Mouse (Mus musculus): ENCODE measurements around the gene Plekha1. TPM values are rescaled to one million over a fixed set of nuclear protein-coding genes. Genes with fewer than 3 reads are reported as not detected.

The Plekha1 gene
- total and polyA plus RNA-seq, 3 experiments, result 0.23 to 8.3 (median 0.36) TPM

- no peaks in the 10 kb centered on the region for H3K36me3 ChIP-seq (replicated peaks in 1 of 2; ENCODE audit: control insufficient read depth in 1 of 2, insufficient read depth in 1 of 2, low read length in 1 of 2)
- TF ChIP-seq JUN (IDR thresholded peaks at IDR 0.05; ENCODE audit: insufficient read depth, low read depth, low read length) (no peak), SIN3A (IDR thresholded peaks at IDR 0.05; ENCODE audit: low read length) (no peak), HCFC1 (IDR thresholded peaks at IDR 0.05; ENCODE audit: low read depth, low read length) (no peak), CHD1 (IDR thresholded peaks at IDR 0.05; ENCODE audit: low read depth, low read length) (no peak), CHD2 (IDR thresholded peaks at IDR 0.05; ENCODE audit: low read length) (no peak)
- peaks cover 52% of the 10 kb centered on the region for H3K27me3 ChIP-seq (replicated peaks)
- peaks cover 0 to 7% of the 10 kb centered on the region in 2 experiments; a peak in 3 of 4 replicates for H3K4me1 ChIP-seq (ENCODE audit: control insufficient read depth in 1 of 2, insufficient read depth in 2 of 2)
- dilution Hi-C loops (cut with MboI; ENCODE audit: extremely low pct_ligation_motif_present, extremely low pct_unique_long_range_greater_than_20kb, low sequenced_read_pairs) (no loop called here), in situ Hi-C loops (cut with MboI; ENCODE audit: low pct_ligation_motif_present, low pct_unique_long_range_greater_than_20kb, low sequenced_read_pairs) (no loop called here)
- no peak overlapping the region for H3K4me2 ChIP-seq (ENCODE audit: insufficient read depth, low read depth, poor library complexity, severe bottlenecking)
- no peaks in the 10 kb centered on the region for H3K9me3 ChIP-seq (replicated peaks; ENCODE audit: low read length)
- H3K27ac ChIP-seq (ENCODE audit: insufficient read depth, low read depth), result no peak overlapping the region
- no peak for DNase-seq (ENCODE audit: extremely low read depth)
- H3K79me2 ChIP-seq (replicated peaks; ENCODE audit: control insufficient read depth, extremely low read depth, insufficient read depth, poor library complexity, severe bottlenecking), result no peaks in the 10 kb centered on the region
- H3K4me3 ChIP-seq (replicated peaks in 1 of 3; ENCODE audit: low read depth in 2 of 3, low read length in 2 of 3, poor library complexity in 1 of 3), result no peak overlapping the region
- no peak overlapping the region for H3K9ac ChIP-seq (ENCODE audit: insufficient read depth, low read depth)
Observed at GRCm38 (mm10) chr7:130837941-130838657, 27.5 kb upstream of the Plekha1 start.

- in situ Hi-C loops (cut with MboI; ENCODE audit: low pct_ligation_motif_present, low pct_unique_long_range_greater_than_20kb, low sequenced_read_pairs), result no loop called here
- no peak for TF ChIP-seq EP300 (IDR thresholded peaks at IDR 0.05; ENCODE audit: low read length)
- no peak for TF ChIP-seq ETS1 (conservative IDR thresholded peaks at IDR 0.05; ENCODE audit: low read depth, low read length)
- no peak for TF ChIP-seq IRF4 (IDR thresholded peaks at IDR 0.05; ENCODE audit: low read depth, low read length)
- TF ChIP-seq MAFK (IDR thresholded peaks at IDR 0.05; ENCODE audit: insufficient replicate concordance, low read length), result no peak
- TF ChIP-seq SIN3A (IDR thresholded peaks at IDR 0.05; ENCODE audit: low read length), result no peak
- no peak for TF ChIP-seq TCF12 (IDR thresholded peaks at IDR 0.05; ENCODE audit: low read depth, low read length)
- TF ChIP-seq PAX5 (IDR thresholded peaks at IDR 0.05; ENCODE audit: low read length), result no peak
- no peak for TF ChIP-seq E2F4 (IDR thresholded peaks at IDR 0.05; ENCODE audit: insufficient replicate concordance, low read depth, low read length)
- no peak for TF ChIP-seq MYC (IDR thresholded peaks at IDR 0.05; ENCODE audit: low read depth, low read length)
- TF ChIP-seq MXI1 (IDR thresholded peaks at IDR 0.05; ENCODE audit: low read depth, low read length), result no peak
- TF ChIP-seq ZMIZ1 (IDR thresholded peaks at IDR 0.05; ENCODE audit: low read depth, low read length), result no peak
- no peak for TF ChIP-seq ELF1 (IDR thresholded peaks at IDR 0.05; ENCODE audit: low read depth, low read length)
- TF ChIP-seq UBTF (IDR thresholded peaks at IDR 0.05; ENCODE audit: low read depth, low read length), result no peak
- no peaks in the 10 kb centered on the region for H3K36me3 ChIP-seq (replicated peaks in 1 of 2; ENCODE audit: control insufficient read depth in 1 of 2, insufficient read depth in 1 of 2, low read length in 1 of 2)
- H3K79me2 ChIP-seq (replicated peaks; ENCODE audit: control insufficient read depth, extremely low read depth, insufficient read depth, poor library complexity, severe bottlenecking), result no peaks in the 10 kb centered on the region
- dilution Hi-C loops (cut with MboI; ENCODE audit: extremely low pct_ligation_motif_present, extremely low pct_unique_long_range_greater_than_20kb, low sequenced_read_pairs), result no loop called here
- H3K4me3 ChIP-seq (replicated peaks in 1 of 3; ENCODE audit: low read depth in 2 of 3, low read length in 2 of 3, poor library complexity in 1 of 3), result no peak overlapping the region
- peaks cover 46% of the 10 kb centered on the region for H3K27me3 ChIP-seq (replicated peaks)
- no peak overlapping the region for H3K4me2 ChIP-seq (ENCODE audit: insufficient read depth, low read depth, poor library complexity, severe bottlenecking)
- no peak overlapping the region for H3K9ac ChIP-seq (ENCODE audit: insufficient read depth, low read depth)
- no peak overlapping the region for H3K27ac ChIP-seq (ENCODE audit: insufficient read depth, low read depth)
- H3K4me1 ChIP-seq (ENCODE audit: control insufficient read depth in 1 of 2, insufficient read depth in 2 of 2), result peaks cover 0 to 5% of the 10 kb centered on the region in 2 experiments; a peak in 3 of 4 replicates
- H3K9me3 ChIP-seq (replicated peaks; ENCODE audit: low read length), result no peaks in the 10 kb centered on the region
- DNase-seq (ENCODE audit: extremely low read depth), result no peak
Observed at GRCm38 (mm10) chr7:130838658-130839025, 26.9 kb upstream of the Plekha1 start.
